Mouse (Mus musculus): ENCODE measurements around the gene Sox5. TPM values are rescaled to one million over a fixed set of nuclear protein-coding genes. Genes with fewer than 3 reads are reported as not detected.
"Not testable (repeated sequence)": the region's sequence is repeated elsewhere in the genome, so short reads cannot be mapped to it uniquely, and the experiment has no call there.

Gene Sox5
- total and polyA plus RNA-seq, 3 experiments = 1.7 to 3.4 (median 2.4) TPM

GRCm38 (mm10) chr6:144286122-144286521, 495.7 kb downstream of the Sox5 start:
- Histone ChIP-seq H3K27me3 (ENCODE audit: control insufficient read depth, insufficient read depth, low read length) (0 out of 2 replicates have a peak, but pooled peaks cover 1% of the 10 kb centered on the region), H3K27ac (no peak overlapping the region), H3K4me3 (no peak overlapping the region), H3K79me2 (replicated peaks; ENCODE audit: control insufficient read depth, insufficient read depth, low read length) (no peaks in the 10 kb centered on the region), H3K4me1 (ENCODE audit: control insufficient read depth, insufficient read depth, low read length) (no peaks in the 10 kb centered on the region), H3K9ac (ENCODE audit: low read depth, low read length) (no peak overlapping the region), H3K36me3 (ENCODE audit: control insufficient read depth, insufficient read depth, low read length) (no peaks in the 10 kb centered on the region)
- TF ChIP-seq CTCF (IDR thresholded peaks at IDR 0.05) = no peak
- TF ChIP-seq POLR2A (IDR thresholded peaks at IDR 0.05; ENCODE audit: insufficient read depth, low read depth, low read length) = no peak
- TF ChIP-seq EP300 (IDR thresholded peaks at IDR 0.05; ENCODE audit: insufficient read depth, low read depth, low read length) = no peak
- DNase-seq = no peak
- WGBS = 85% methylated on average over 4 of the region's 4 CpGs
- intact Hi-C loops (cut with DNase I) = no loop called here

- DNase-seq = no peak
- Histone ChIP-seq H3K79me2 (replicated peaks; ENCODE audit: control insufficient read depth, insufficient read depth, low read length) (no peaks in the 10 kb centered on the region), H3K27me3 (ENCODE audit: control insufficient read depth, insufficient read depth, low read length) (no peaks in the 10 kb centered on the region), H3K4me3 (no peak overlapping the region), H3K4me1 (ENCODE audit: control insufficient read depth, insufficient read depth, low read length) (no peaks in the 10 kb centered on the region), H3K27ac (no peak overlapping the region), H3K36me3 (ENCODE audit: control insufficient read depth, insufficient read depth, low read length) (no peaks in the 10 kb centered on the region), H3K9ac (ENCODE audit: low read depth, low read length) (no peak overlapping the region)
- WGBS = 66% methylated on average over 8 of the region's 8 CpGs
- intact Hi-C loops (cut with DNase I) = no loop called here
- TF ChIP-seq POLR2A (IDR thresholded peaks at IDR 0.05; ENCODE audit: insufficient read depth, low read depth, low read length) = no peak
- no peak for TF ChIP-seq CTCF (IDR thresholded peaks at IDR 0.05)
- no peak for TF ChIP-seq EP300 (IDR thresholded peaks at IDR 0.05; ENCODE audit: insufficient read depth, low read depth, low read length)
Observed at GRCm38 (mm10) chr6:144283191-144283590, 498.6 kb downstream of the Sox5 start.

- no peaks in the 10 kb centered on the region for H3K79me2 ChIP-seq (replicated peaks; ENCODE audit: control insufficient read depth, insufficient read depth, low read length)
- 80% methylated on average over 12 of the region's 12 CpGs for WGBS
- H3K36me3 ChIP-seq (ENCODE audit: control insufficient read depth, insufficient read depth, low read length) = no peaks in the 10 kb centered on the region
- H3K9ac ChIP-seq (ENCODE audit: low read depth, low read length) = no peak overlapping the region
- intact Hi-C loops (cut with DNase I) = no loop called here
- no peak for TF ChIP-seq EP300 (IDR thresholded peaks at IDR 0.05; ENCODE audit: insufficient read depth, low read depth, low read length)
- no peak for TF ChIP-seq POLR2A (IDR thresholded peaks at IDR 0.05; ENCODE audit: insufficient read depth, low read depth, low read length)
- TF ChIP-seq CTCF (IDR thresholded peaks at IDR 0.05) = no peak
- H3K4me3 ChIP-seq = no peak overlapping the region
- no peak overlapping the region for H3K27ac ChIP-seq
- DNase-seq = no peak
- H3K4me1 ChIP-seq (ENCODE audit: control insufficient read depth, insufficient read depth, low read length) = no peaks in the 10 kb centered on the region
- no peaks in the 10 kb centered on the region for H3K27me3 ChIP-seq (ENCODE audit: control insufficient read depth, insufficient read depth, low read length)
Observed at GRCm38 (mm10) chr6:144282756-144283155, 499.0 kb downstream of the Sox5 start.

GRCm38 (mm10) chr6:144281661-144282060, 500.1 kb downstream of the Sox5 start:
- 74% methylated on average over 3 of the region's 3 CpGs for WGBS
- H3K27me3 ChIP-seq (ENCODE audit: control insufficient read depth, insufficient read depth, low read length) = no peaks in the 10 kb centered on the region
- intact Hi-C loops (cut with DNase I) = no loop called here
- TF ChIP-seq EP300 (IDR thresholded peaks at IDR 0.05; ENCODE audit: insufficient read depth, low read depth, low read length) (no peak), POLR2A (IDR thresholded peaks at IDR 0.05; ENCODE audit: insufficient read depth, low read depth, low read length) (no peak), CTCF (IDR thresholded peaks at IDR 0.05) (no peak)
- H3K4me1 ChIP-seq (ENCODE audit: control insufficient read depth, insufficient read depth, low read length) = no peaks in the 10 kb centered on the region
- no peaks in the 10 kb centered on the region for H3K36me3 ChIP-seq (ENCODE audit: control insufficient read depth, insufficient read depth, low read length)
- no peaks in the 10 kb centered on the region for H3K79me2 ChIP-seq (replicated peaks; ENCODE audit: control insufficient read depth, insufficient read depth, low read length)
- no peak overlapping the region for H3K27ac ChIP-seq
- no peak overlapping the region for H3K9ac ChIP-seq (ENCODE audit: low read depth, low read length)
- no peak overlapping the region for H3K4me3 ChIP-seq
- DNase-seq = no peak

- no peak for TF ChIP-seq POLR2A (IDR thresholded peaks at IDR 0.05; ENCODE audit: insufficient read depth, low read depth, low read length)
- TF ChIP-seq CTCF (IDR thresholded peaks at IDR 0.05) = no peak
- no peak for TF ChIP-seq EP300 (IDR thresholded peaks at IDR 0.05; ENCODE audit: insufficient read depth, low read depth, low read length)
- H3K9ac ChIP-seq (ENCODE audit: low read depth, low read length) = no peak overlapping the region
- no peaks in the 10 kb centered on the region for H3K36me3 ChIP-seq (ENCODE audit: control insufficient read depth, insufficient read depth, low read length)
- H3K27ac ChIP-seq = no peak overlapping the region
- no peak overlapping the region for H3K4me3 ChIP-seq
- no peaks in the 10 kb centered on the region for H3K79me2 ChIP-seq (replicated peaks; ENCODE audit: control insufficient read depth, insufficient read depth, low read length)
- H3K4me1 ChIP-seq (ENCODE audit: control insufficient read depth, insufficient read depth, low read length) = no peaks in the 10 kb centered on the region
- no peaks in the 10 kb centered on the region for H3K27me3 ChIP-seq (ENCODE audit: control insufficient read depth, insufficient read depth, low read length)
- WGBS = 51% methylated on average over 13 of the region's 13 CpGs
- no peak for DNase-seq
- intact Hi-C loops (cut with DNase I) = no loop called here
Observed at GRCm38 (mm10) chr6:144278505-144279053, 503.2 kb downstream of the Sox5 start.

GRCm38 (mm10) chr6:144273425-144273824, 508.4 kb downstream of the Sox5 start:
- H3K27ac ChIP-seq; H3K27me3 ChIP-seq (ENCODE audit: control insufficient read depth, insufficient read depth, low read length); H3K36me3 ChIP-seq (ENCODE audit: control insufficient read depth, insufficient read depth, low read length); H3K4me1 ChIP-seq (ENCODE audit: control insufficient read depth, insufficient read depth, low read length); DNase-seq; intact Hi-C loops (cut with DNase I); H3K4me3 ChIP-seq; H3K9ac ChIP-seq (ENCODE audit: low read depth, low read length); H3K79me2 ChIP-seq (replicated peaks; ENCODE audit: control insufficient read depth, insufficient read depth, low read length): not testable (repeated sequence)
- WGBS = 59% methylated on average over 4 of the region's 4 CpGs

All from heart, adult 2 months (tissue).